Mouse (Mus musculus) forelimb bud, embryonic 11.5 days (tissue): ENCODE results near the gene Ppp1r18.

Source experiments
- DNase-seq: peaks from one replicate; pipeline ENCODE4 v3.0.0-alpha.2; 2012; ENCODE audit warnings: low read depth, low spot score

Gene Ppp1r18

DNA sequence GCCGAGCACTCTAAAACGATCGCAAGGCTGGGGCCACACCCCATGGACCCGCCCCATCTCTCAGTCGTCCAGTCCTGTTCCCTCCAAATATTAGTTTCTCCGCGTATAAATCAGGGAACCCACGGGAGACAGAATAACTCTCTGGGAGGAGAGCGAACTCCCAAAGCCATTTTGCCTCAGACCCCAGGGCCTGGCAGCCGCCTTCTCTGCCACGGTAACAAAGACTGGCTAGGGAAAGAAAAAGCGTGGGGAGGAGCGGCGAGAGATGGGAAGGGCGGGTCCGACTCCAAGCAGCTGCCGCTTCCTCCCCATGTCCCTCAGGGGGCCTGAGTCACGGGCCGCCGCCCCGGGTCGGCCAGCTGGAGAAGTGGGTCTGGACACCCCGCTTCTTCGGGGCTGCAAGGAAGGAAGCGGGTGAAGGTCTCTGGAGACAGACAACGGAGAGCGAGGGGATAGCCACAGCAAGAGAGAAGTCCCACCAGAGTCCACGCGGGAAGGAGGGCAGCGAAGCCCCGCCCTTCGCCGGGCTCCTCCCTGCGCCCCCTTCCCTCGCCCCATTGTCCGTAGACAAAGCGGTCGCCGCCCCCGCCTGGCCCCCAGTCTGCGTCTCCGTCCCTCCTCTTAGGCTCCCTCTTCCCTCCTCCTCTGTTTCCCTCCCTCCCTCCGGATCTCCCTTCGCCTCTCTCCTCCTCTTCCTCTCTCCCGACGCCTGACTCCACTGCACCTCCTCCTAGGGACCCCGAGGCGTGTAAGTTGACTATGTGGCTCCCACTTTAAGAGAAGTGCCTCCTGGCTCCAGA, at the start of gene Ppp1r18:
TSS of gene Ppp1r18 (plus strand) at position 113 of the 800 bp plus-strand sequence.
- DNase-seq: peak; percentile 82

DNA sequence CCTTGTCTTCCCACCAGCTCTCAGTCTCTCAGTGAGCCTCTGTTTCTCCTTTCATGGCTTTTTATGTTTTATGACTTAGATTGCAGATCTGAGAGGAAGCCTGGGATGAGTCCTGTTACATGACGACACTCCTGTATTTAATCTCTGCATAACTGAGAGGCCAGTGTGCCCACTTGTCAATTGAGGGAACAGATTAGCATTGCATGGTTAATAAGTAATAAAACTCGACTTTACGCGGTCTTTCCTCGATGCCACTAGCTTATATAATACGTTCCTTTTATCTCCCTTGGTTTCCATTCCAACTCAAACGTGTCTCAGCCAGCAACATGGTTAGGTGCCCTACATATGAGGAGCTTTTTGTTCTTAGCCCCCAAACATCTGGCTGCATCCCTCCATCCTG, 49.6 kb upstream of the Ppp1r18 start:
- no peak for DNase-seq

DNA sequence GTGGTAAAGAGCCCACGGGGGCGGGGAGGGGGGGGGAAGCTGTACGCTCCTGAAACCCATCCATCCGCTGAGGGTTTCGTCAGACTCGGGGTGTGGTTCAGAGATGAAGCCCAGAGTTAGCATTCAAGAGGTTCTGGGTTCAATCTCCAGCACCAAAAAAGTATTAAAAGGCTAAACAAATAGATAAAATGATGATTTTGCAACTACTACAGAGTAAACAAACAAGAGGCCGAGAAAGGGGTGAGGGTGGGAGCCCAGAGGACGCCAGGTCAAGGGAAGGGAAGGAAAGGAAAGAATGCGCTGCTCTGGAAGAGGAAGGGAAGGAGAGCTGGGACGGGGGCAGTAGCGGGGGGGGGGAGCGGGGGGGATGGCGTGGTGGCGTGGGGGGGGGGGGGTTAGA, 48.7 kb upstream of the Ppp1r18 start:
- DNase-seq: no peak

DNA sequence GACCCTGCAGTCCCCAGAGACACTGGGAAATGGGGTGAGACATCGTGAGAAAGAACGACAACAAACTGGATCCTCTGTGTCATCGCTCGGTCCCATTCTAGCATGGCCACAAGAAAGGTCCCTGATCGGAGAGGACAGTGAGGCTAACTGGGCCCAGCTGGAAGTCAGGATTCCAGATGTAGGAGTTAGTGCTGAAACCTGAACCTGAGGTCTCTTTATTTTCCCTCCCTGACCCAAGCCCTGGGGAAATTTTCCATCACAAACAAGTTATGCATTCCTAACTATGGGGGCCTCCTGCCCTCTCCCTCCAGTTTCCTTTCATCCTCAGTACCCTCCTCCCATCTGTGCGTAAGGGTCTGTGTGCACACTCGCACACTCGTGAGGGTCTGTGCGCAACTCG, 48.2 kb upstream of the Ppp1r18 start:
- peak; percentile 59 for DNase-seq

DNA sequence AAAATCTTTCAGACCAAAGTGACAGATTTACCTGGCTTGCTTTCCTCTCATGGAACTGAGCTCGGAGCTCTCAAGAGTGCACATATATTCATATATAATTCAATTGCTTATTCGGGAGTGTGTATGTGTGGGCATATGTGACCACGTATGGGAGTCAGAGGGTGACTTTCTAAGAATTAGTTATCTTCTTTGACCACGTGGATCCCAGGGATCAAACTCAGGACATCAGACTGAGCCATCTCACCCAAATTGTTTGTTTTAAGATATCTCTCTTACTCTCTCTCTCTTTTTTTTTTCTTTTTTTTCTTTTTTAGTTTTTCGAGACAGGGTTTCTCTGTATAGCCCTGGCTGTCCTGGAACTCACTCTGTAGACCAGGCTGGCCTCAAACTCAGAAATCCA, 45.3 kb upstream of the Ppp1r18 start:
- DNase-seq: no peak

DNA sequence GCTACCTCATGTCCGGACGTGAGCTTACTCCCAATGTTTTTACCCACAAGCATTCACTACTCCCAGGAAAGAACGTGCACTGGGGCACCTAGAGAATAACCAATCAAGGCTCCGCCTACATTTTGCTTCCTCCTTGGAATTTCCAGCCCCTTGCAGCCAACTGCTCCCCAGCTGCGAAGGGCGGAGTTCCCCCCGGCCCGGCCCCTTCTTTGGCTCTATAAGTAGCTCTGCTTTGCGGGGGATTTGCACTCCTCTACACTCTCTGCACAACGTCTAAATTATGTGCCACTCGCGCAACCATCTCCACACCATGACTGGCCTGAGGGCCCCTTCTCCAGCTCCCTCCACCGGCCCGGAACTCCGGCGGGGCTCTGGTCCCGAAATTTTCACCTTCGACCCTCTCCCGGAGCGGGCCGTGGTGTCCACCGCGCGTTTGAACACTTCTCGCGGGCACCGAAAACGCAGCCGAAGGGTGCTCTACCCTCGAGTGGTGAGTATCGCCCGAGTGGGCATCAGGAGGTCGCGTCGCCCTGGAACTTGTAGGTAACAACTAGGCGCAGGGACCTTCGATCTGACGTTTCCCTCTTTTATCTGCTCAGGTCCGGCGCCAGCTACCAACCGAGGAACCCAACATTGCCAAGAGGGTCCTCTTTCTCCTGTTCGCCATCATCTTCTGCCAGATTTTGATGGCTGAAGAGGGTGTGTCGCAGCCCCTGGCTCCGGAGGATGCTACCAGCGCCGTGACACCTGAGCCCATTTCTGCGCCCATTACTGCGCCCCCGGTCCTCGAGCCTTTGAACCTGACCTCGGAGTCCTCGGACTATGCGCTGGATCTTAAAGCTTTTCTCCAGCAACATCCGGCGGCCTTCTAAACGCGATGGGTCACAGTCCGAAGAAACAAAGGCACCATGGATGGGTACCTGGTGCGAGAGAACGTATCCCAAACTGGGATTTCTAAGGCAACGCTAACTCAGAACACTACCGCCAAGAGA, 43.7 kb upstream of the Ppp1r18 start, which contains the start of gene Ier3:
TSS of gene Ier3 (plus strand) at position 246 of the 992 bp plus-strand sequence.
- DNase-seq: peak; percentile 78

DNA sequence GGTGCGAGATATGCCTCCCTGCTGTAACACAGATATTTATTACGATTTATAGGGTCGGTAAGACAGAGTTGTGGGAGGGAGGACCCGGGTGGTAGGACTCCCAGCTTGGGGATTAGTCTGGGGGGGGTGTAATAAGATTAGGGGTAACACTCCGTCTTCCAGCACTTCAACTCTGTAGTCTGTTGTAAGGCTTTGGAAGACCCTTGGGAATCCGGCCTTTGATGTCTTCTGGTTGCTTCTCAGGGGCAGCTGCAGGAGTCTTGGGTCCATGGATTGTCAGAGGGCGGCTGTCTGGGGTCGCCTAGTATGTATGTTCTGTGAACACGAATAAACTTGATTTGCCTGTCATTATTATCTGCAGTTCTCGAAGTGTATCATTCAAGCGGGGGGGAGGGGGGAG, 42.8 kb upstream of the Ppp1r18 start:
- DNase-seq: no peak

DNA sequence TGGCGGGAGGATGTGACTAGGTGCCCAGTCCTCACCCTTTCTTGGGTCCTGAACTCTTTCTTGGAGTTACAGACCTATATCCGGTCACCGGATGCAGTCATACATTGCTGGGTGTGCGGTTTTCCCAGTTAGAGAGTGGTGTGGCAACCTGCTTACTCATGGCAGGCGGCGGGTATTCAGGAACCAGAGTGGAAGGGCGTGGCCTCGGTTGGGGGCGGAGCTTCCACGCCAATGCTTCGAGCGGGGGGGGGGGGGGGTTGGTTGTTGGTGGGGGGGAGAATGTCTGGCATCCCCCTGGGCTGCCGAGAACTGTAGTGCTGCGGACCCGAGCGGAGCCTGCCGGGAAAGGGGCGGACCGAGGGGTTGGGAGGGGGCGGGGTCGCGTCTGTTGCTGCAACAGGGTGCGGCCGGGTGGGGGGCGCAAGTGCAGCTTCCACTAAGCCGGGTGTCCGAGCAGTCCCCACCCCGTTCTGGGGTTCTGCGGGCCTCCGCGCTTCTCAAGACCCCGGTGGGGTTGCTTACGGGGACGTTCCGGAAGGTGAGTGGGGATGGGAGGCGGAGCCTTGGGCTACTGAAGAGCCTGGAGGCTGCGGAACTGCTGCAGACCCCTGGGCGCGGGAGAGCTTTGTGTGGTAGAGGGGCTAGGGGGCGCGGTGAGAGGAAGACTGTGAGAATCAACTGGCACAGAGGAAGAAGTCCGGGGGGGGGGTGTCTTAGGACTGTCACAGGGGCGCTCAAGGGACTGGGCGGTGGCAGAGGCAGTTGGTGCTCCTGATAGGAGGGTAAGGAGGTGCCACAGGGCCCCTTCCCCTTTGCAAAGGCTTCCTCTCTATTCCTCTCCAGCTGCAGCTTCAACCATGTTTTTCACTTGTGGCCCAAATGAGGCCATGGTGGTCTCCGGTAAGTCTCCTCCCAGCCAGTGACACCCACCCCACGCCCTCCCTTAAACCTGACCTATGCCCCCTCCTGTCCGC, 42.1 kb upstream of the Ppp1r18 start, which contains the start of gene Flot1:
TSS of gene Flot1 (plus strand) at position 267 of the 974 bp plus-strand sequence.
- DNase-seq: peak; percentile 81

DNA sequence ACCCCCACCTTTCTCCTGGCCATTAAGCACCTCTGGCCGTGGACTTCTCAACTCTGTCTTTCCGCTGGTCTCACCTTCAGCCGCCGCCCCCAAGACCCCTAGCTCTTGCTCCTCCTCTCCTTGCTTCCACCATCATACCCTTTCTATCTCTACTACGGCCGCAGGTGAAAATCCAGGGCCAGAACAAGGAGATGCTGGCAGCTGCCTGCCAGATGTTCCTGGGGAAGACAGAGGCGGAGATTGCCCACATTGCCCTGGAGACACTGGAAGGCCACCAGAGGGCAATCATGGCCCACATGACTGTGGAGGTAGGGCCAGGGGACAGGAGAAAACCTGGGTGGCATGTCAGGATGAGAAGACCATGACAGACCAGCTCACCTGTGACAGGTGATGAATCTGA, 41.0 kb upstream of the Ppp1r18 start:
- DNase-seq: no peak

DNA sequence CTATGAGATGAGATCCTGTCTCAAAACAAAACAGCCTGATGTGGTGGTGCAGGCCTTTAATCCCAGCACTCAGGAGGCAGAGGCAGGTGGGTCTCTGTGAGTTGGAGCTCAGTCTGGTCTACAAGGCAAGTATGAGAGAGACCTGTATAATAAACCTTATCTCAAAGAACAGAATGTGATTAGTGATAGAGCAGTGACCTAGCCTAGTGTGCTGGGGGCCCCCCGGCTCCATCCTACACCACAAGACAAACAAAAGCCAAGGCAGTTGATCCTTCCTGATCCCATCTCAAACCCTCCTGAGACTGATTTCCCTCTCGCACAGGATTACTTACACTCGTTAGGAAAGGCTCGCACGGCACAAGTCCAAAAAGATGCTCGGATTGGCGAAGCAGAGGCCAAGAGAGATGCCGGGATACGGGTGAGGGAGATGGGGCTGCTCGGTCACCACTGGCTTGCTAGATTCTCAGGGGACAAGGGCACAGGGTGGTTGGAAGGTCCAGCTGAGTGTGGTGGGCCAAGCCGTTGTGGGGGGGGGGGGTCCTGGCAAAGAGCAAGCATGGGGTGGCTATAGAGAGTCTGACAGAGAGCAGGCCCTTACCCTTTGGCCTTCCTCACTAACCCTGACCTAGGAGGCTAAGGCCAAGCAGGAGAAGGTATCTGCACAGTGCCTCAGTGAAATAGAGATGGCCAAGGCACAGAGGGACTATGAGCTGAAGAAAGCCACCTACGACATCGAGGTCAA, 40.1 kb upstream of the Ppp1r18 start:
- DNase-seq: no peak

DNA sequence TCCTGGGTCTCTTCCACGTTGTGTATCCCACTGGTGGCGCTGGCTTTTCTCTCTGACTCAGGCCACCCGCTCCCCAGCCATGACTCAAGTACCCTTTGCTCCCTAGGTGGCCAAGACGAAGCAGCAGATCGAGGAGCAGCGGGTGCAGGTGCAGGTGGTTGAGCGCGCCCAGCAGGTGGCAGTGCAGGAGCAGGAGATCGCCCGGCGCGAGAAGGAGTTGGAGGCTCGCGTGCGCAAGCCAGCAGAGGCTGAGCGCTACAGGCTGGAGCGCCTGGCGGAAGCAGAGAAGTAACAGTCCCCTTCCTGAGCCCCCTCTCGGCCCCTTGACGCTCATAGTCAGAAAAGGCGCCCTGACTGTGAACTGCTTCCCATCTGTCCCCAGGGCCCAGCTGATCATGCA, 35.7 kb upstream of the Ppp1r18 start:
- DNase-seq: peak; percentile 79

DNA sequence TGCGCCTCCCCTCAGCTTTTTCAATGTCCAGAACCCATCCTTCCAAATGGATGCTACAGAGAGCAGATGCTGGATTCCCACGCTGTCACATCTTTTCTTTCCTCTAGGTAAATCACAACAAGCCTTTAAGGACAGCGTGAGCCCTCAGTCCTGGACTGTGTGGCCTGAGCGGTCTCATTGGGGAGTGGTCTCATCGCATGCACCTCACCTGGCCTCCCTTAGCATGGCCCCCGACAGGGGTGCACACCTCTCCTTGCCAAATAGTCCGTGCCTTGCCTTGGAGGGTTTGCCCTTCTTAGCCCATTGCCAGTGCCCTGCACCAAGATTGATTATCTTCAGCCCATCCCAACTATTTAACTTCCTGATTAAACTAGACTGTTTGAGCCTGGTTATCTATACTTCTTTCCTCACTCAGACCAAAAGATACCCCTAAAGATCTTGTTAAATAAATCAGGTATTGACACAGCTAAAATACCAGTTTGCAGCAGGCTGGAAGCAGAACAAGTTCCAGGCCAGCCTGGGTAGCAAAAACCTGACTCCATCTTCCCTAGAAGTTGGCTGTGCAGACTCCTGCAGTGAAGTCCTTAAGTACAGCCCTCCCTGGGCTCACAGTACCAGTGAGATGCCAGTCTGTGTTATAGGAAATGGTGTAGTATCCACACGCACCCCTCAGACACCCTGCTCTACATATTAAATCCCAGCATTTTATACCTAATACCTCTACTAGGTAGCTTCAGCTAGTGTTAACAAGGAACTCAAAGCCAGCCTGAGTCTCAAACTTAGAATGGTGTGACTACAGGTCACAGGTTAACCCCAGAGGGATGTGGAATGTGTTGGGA, 32.8 kb upstream of the Ppp1r18 start:
- no peak for DNase-seq

DNA sequence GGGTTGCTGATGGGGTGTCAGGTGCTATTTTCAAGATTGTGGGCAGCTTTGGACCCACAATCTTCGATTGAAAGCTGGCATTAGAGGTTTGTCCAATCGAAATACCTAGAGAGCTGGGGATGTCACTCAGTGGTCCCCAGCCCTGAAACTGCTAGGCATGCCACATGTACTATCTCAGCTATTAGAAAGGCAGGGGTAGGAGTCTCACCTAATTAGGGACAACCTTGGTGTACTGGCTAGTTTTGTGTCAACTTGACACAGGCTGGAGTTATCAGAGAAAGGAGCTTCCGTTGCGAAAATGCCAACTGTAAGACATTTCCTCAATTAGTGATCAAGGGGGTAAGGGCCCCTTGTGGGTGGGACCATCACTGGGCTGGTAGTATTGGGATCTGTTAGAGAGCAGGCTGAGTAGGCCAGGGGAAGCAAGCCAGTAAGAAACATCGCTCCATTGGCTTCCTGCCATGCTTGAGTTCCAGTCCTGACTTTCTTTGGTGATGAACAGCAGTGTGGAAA, 32.1 kb upstream of the Ppp1r18 start:
- DNase-seq: no peak

DNA sequence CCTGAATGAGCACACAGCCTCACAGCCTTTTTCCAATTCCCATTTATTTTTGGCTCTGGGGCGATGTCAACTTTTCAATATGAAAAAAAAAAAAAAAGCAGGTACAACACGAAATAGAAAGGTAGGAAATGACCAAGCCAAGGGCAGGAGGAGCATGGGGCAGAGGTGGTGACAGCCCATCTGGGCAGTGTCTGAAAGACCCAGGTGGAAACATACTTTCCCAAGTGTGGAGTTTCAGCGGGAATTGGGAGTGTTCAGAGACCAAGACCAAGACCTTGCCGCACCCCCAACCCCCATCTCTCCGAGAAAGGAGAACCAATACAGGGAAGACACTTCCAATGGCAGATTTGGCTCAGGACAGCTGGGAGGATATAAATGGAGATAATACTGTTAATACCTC, 31.5 kb upstream of the Ppp1r18 start:
- no peak for DNase-seq

DNA sequence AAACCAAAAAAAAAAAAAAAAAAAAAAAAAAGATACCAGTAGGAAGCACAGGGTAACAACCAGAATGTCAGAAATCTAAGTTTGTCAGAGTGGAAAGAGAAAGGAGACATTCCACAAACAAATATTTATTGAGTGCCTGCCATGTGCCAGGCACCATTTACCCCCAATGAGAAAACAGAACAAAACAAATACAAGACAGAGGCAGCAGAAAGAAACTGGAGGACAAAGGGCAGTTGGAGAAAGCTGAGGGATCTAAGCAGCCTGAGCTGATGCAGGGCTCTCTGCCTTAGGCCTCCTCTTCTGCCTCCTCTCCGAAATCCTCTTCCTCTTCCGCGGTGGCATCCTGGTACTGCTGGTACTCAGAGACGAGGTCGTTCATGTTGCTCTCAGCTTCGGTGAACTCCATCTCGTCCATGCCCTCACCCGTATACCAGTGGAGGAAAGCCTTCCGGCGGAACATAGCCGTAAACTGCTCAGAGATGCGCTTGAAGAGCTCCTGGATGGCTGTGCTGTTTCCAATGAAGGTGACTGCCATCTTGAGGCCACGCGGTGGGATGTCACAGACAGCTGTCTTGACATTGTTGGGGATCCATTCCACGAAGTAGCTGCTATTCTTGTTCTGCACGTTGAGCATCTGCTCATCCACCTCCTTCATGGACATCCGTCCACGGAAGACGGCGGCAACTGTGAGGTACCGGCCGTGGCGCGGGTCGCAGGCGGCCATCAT, 30.5 kb upstream of the Ppp1r18 start:
- DNase-seq: no peak

DNA sequence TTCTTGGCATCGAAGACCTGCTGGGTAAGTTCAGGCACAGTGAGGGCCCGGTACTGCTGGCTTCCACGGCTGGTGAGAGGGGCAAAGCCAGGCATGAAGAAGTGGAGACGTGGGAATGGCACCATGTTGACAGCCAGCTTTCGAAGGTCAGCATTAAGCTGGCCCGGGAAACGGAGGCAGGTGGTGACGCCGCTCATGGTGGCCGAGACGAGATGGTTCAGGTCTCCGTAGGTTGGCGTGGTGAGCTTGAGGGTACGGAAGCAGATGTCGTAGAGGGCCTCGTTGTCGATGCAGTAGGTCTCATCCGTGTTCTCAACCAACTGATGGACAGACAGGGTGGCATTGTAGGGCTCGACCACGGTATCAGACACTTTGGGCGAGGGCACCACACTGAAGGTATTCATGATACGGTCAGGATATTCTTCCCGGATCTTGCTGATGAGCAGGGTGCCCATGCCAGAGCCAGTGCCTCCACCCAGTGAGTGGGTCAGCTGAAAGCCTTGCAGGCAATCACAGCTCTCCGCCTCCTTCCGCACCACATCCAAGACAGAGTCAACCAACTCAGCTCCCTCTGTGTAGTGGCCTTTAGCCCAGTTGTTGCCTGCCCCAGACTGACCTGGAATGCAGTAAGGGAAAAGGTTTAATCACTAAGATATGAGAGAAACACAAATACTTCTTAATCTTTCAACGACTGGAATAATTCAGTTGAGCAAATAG, 29.8 kb upstream of the Ppp1r18 start:
- no peak for DNase-seq

DNA sequence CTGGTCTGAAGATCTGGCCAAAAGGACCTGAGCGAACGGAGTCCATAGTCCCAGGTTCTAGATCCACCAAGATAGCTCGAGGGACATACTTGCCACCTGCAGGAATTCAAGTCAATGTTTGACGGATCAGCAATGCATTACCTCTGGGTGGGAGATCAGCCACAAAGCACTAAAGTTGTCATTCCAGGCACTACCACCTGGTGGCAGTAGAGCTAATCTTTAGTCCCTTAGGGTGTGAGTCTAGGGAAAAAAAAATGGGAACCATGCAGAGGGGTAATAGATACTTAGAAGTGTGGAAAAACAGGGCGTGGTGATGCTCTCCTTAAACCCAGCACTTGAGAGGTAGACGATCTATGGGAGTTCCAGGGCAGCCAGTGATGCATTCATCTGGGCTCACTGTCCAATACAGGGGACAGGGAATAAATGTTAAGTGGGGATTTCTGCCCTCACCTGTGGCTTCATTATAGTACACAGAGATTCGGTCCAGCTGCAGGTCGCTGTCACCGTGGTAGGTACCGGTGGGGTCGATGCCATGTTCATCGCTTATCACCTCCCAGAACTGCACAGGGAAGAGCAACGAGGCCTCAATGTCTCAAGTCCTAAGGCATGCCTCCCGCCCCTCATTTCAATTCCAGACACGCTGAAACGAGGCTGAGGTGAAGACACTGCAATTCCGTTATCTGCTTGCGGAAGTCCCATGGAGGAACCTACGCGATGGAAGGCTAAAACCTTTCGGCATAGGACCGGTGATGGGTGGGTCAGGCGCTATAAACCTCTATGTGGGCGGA, 29.0 kb upstream of the Ppp1r18 start:
- DNase-seq: peak; percentile 88
